Mouse (Mus musculus): ENCODE measurements around the gene Sh3pxd2a. TPM values are rescaled to one million over a fixed set of nuclear protein-coding genes. Genes with fewer than 3 reads are reported as not detected.

The Sh3pxd2a gene
- total and polyA plus RNA-seq, 3 experiments, result 36.1 to 53.2 (median 52.3) TPM

- Histone ChIP-seq H3K36me3 (ENCODE audit: control insufficient read depth, insufficient read depth, low read length) (no peaks in the 10 kb centered on the region), H3K9ac (ENCODE audit: low read depth, low read length) (no peak overlapping the region), H3K4me1 (ENCODE audit: control insufficient read depth, insufficient read depth, low read length) (no peaks in the 10 kb centered on the region), H3K79me2 (replicated peaks; ENCODE audit: control insufficient read depth, insufficient read depth, low read length) (no peaks in the 10 kb centered on the region), H3K27me3 (ENCODE audit: control insufficient read depth, insufficient read depth, low read length) (no peaks in the 10 kb centered on the region), H3K4me3 (no peak overlapping the region), H3K27ac (no peak overlapping the region)
- 50% methylated on average over 15 of the region's 15 CpGs for WGBS
- no peak for DNase-seq
- intact Hi-C loops (cut with DNase I), result no loop called here
- TF ChIP-seq POLR2A (IDR thresholded peaks at IDR 0.05; ENCODE audit: insufficient read depth, low read depth, low read length) (no peak), EP300 (IDR thresholded peaks at IDR 0.05; ENCODE audit: insufficient read depth, low read depth, low read length) (no peak), CTCF (IDR thresholded peaks at IDR 0.05) (no peak)
These were observed 241.2 kb downstream of the Sh3pxd2a start for GRCm38 (mm10) chr19:47222841-47223557.

- 83% methylated on average over 8 of the region's 8 CpGs for WGBS
- DNase-seq, result no peak
- Histone ChIP-seq H3K79me2 (replicated peaks; ENCODE audit: control insufficient read depth, insufficient read depth, low read length) (no peaks in the 10 kb centered on the region), H3K4me3 (no peak overlapping the region), H3K9ac (ENCODE audit: low read depth, low read length) (no peak overlapping the region), H3K4me1 (ENCODE audit: control insufficient read depth, insufficient read depth, low read length) (no peaks in the 10 kb centered on the region), H3K27me3 (ENCODE audit: control insufficient read depth, insufficient read depth, low read length) (no peaks in the 10 kb centered on the region), H3K36me3 (ENCODE audit: control insufficient read depth, insufficient read depth, low read length) (no peaks in the 10 kb centered on the region), H3K27ac (no peak overlapping the region)
- intact Hi-C loops (cut with DNase I), result no loop called here
- no peak for TF ChIP-seq EP300 (IDR thresholded peaks at IDR 0.05; ENCODE audit: insufficient read depth, low read depth, low read length)
- TF ChIP-seq CTCF (IDR thresholded peaks at IDR 0.05), result no peak
- no peak for TF ChIP-seq POLR2A (IDR thresholded peaks at IDR 0.05; ENCODE audit: insufficient read depth, low read depth, low read length)
These were observed 241.9 kb downstream of the Sh3pxd2a start for GRCm38 (mm10) chr19:47222154-47222840.

- no peak for TF ChIP-seq POLR2A (IDR thresholded peaks at IDR 0.05; ENCODE audit: insufficient read depth, low read depth, low read length)
- TF ChIP-seq EP300 (IDR thresholded peaks at IDR 0.05; ENCODE audit: insufficient read depth, low read depth, low read length), result no peak
- TF ChIP-seq CTCF (IDR thresholded peaks at IDR 0.05), result no peak
- Histone ChIP-seq H3K27me3 (ENCODE audit: control insufficient read depth, insufficient read depth, low read length) (no peaks in the 10 kb centered on the region), H3K4me3 (no peak overlapping the region), H3K36me3 (ENCODE audit: control insufficient read depth, insufficient read depth, low read length) (no peaks in the 10 kb centered on the region), H3K79me2 (replicated peaks; ENCODE audit: control insufficient read depth, insufficient read depth, low read length) (no peaks in the 10 kb centered on the region), H3K27ac (no peak overlapping the region), H3K4me1 (ENCODE audit: control insufficient read depth, insufficient read depth, low read length) (no peaks in the 10 kb centered on the region), H3K9ac (ENCODE audit: low read depth, low read length) (no peak overlapping the region)
- WGBS, result 73% methylated on average over 7 of the region's 7 CpGs
- intact Hi-C loops (cut with DNase I), result no loop called here
- DNase-seq, result no peak
These were observed 242.6 kb downstream of the Sh3pxd2a start for GRCm38 (mm10) chr19:47221500-47222153.

- no peak for DNase-seq
- TF ChIP-seq EP300 (IDR thresholded peaks at IDR 0.05; ENCODE audit: insufficient read depth, low read depth, low read length) (no peak), CTCF (IDR thresholded peaks at IDR 0.05) (no peak), POLR2A (IDR thresholded peaks at IDR 0.05; ENCODE audit: insufficient read depth, low read depth, low read length) (no peak)
- intact Hi-C loops (cut with DNase I), result no loop called here
These were observed 243.2 kb downstream of the Sh3pxd2a start for GRCm38 (mm10) chr19:47221006-47221405.

DNA sequence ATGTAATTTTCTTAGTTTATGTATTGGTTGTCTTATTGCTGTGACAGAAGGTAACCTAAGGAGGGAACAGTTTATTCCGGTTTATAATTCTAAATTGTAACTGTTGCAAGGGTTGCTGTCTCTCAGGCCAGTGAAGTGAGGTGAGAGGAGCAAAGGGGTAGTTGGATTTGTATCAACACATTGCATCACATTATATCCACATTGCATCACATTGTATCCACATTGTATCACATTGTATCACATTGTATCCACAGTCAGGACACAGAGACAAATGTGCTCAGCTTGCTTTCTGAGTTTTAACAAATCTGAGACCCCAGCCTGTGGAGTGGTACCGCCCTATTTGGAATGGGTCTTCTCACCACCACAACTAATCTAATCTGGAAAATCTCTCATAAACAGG is 244.0 kb downstream of the Sh3pxd2a start:
- Histone ChIP-seq H3K27me3 (ENCODE audit: control insufficient read depth, insufficient read depth, low read length) (no peaks in the 10 kb centered on the region), H3K4me3 (no peak overlapping the region), H3K9ac (ENCODE audit: low read depth, low read length) (no peak overlapping the region), H3K79me2 (replicated peaks; ENCODE audit: control insufficient read depth, insufficient read depth, low read length) (no peaks in the 10 kb centered on the region), H3K36me3 (ENCODE audit: control insufficient read depth, insufficient read depth, low read length) (no peaks in the 10 kb centered on the region), H3K4me1 (ENCODE audit: control insufficient read depth, insufficient read depth, low read length) (no peaks in the 10 kb centered on the region), H3K27ac (no peak overlapping the region)
- intact Hi-C loops (cut with DNase I), result no loop called here
- 97% methylated on average over 2 of the region's 2 CpGs for WGBS
- no peak for TF ChIP-seq EP300 (IDR thresholded peaks at IDR 0.05; ENCODE audit: insufficient read depth, low read depth, low read length)
- no peak for TF ChIP-seq POLR2A (IDR thresholded peaks at IDR 0.05; ENCODE audit: insufficient read depth, low read depth, low read length)
- no peak for TF ChIP-seq CTCF (IDR thresholded peaks at IDR 0.05)
- no peak for DNase-seq

More at GRCm38 (mm10) chr19:47221006-47221405, 243.2 kb downstream of the Sh3pxd2a start:
- Histone ChIP-seq H3K4me3 (no peak overlapping the region), H3K36me3 (ENCODE audit: control insufficient read depth, insufficient read depth, low read length) (no peaks in the 10 kb centered on the region), H3K27me3 (ENCODE audit: control insufficient read depth, insufficient read depth, low read length) (no peaks in the 10 kb centered on the region), H3K4me1 (ENCODE audit: control insufficient read depth, insufficient read depth, low read length) (no peaks in the 10 kb centered on the region), H3K79me2 (replicated peaks; ENCODE audit: control insufficient read depth, insufficient read depth, low read length) (no peaks in the 10 kb centered on the region), H3K27ac (no peak overlapping the region), H3K9ac (ENCODE audit: low read depth, low read length) (no peak overlapping the region)
- 80% methylated on average over 4 of the region's 4 CpGs for WGBS

Measured in heart, adult 2 months (tissue).